Mouse (Mus musculus) layer of hippocampus, adult 18-20 months (tissue): ENCODE measurements around the gene Bdkrb1. TPM values are rescaled to one million over a fixed set of nuclear protein-coding genes. Genes with fewer than 3 reads are reported as not detected.
A peak's percentile ranks its signal among the peaks of the same experiment; 100 is the strongest.

ENCODE experiments used
- DNase-seq, 2 experiments: peaks; one replicate each; pipeline ENCODE4 v3.0.0; 2022; ENCODE audit warnings: low spot score in 2 of 2
- long read RNA-seq: library from polyadenylated mRNA; stranded (forward); transcript quantifications from one replicate; pipeline ENCODE4 v2.0.0, GENCODE M21; 2021
- total RNA-seq, 2 experiments: library from RNA; stranded (reverse); gene quantifications; 2 replicates each; pipeline ENCODE4 v1.2.3; 2021

Bdkrb1 gene
- total RNA-seq = not detected
- long read RNA-seq = 0 reads

DNA sequence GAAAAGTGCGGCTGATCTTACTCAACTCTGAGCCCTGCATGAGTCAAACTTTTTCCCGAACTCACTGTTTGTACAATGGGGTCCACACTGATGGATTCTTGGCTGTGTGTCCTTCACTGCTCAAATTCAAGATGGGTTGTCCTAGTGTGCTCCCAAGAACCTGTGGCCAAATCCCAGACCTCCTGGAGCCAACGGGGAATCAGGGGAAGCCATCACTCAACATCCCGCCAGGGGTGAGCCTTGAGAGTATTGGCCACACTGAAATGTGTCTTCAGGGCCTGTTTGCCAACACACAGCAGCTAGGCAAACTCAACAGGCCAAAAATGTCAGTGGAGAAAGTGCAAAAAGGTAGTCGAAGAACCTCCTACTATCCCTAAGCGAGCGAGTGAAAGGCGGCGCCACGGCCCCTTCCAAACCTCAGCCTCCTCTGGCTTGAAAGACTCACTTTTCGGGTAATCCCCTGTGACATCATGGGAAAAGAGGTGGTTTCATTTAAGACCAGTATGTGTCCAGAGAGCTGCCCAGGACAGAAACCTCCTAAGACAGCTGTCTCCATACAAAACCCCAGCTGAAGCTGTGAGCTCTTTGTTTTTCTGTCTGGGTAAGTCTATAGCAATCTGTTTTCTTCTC, at the start of gene Bdkrb1:
Gene Bdkrb1 (plus strand): TSS at position 505 of the 630 bp plus-strand sequence.
- no peak for DNase-seq

DNA sequence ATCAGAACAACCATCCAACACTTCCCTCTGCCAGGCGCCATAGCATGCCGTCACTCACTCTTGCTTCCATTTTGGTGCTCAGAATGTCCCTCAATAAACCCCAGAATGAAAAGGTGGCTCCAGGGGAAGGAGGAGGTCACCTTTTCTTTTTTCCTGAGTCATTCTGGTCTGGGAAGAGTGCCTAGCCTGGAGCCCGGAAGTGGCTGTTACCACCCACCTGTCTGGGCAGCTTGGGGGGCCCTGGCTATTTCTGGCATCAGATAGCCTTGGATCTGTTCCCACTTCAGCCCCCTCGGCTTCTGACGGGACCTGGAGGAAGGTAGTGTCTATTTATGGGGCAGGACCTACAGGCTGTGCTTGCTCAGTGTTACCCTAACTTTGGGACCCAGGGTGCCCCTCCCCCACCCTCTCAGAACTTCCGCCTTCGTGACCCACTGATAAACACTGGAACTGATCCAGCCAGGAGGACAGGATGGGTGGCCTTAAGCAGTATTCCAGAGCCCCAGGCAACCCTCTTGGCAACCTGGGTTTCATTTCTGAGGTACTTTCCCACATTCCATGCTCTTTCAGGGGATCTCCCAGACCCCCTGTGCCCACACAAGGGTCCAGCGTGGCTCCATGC, 48.6 kb upstream of the Bdkrb1 start:
- no peak for DNase-seq

GRCm38 (mm10) chr12:105555172-105555571, 47.7 kb upstream of the Bdkrb1 start:
- no peak for DNase-seq

DNA sequence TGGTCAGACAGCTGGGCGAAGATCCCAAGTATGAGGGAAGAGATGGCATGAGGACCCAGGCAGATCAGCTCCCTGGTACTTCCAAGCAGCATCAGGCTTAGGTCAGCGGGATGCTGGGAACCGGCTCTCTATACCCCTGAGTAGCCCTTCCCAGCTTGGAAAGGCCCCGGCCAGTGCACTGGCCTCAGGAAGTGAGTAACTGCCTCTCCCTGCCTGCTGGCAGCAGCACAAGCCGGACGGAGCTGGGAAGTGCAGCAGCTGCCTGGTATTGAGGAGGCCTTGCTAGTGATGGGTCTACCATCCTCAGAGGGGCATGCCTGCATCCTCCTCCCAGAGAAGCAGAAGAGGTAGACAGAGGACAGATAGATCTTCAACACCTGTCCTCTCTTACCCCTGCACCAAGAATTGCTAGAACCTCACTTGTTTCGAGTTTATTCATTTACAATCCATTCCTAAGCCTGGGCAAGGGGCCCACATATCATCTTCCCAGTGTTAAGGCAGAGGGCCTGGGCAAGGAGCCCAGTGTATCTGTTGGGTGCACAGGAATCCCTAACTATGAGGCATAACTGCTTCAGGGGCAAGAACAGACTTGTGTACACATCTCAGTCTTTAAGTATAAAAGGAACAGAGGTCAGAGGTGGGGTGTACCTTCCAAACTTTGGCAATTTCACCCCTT, 45.5 kb upstream of the Bdkrb1 start:
- no peak for DNase-seq

GRCm38 (mm10) chr12:105561007-105561534, 41.8 kb upstream of the Bdkrb1 start:
- DNase-seq = peak in 1 of 2 experiments; percentile 59

DNA sequence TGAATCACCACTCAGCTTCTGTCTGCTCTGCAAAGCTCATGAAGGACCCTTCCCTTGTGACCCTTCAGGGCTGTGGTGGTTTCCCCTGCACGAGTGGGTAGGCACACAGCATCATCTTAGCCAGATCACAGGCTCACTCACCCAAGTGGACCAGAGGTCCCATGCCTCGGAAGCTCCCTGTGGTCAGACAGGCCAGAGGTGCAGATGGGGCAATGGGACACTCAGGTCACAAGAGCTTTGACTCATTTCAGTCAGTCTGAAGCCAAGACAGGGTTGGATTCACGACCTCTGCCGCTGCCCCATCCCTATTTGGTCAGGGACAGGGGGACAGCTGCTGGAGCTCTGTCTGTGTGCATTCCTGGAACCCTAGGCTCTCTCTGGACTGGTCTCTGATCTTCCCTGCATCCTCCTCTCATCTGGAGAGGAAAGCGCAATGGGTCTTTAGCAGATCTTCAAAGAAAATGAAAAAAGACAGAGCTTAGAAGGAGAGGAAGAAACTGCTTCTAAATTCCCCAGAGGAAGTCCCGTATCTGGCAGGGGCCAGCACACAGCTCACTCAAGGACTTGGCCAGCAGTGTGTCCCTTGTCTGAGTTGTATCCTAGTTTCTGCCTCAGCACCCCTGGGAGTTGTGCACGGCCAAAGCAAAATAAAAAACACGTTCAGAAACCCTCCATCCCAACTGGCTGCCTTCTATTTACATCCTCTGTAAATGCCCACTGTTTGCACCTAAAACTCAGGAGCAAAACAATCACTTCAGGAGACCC, 40.6 kb upstream of the Bdkrb1 start:
- DNase-seq = no peak

- no peak for DNase-seq
Measured at GRCm38 (mm10) chr12:105562936-105563680, 39.8 kb upstream of the Bdkrb1 start, which contains the start of gene Bdkrb2. Bdkrb2 (plus strand) TSS chr12:105563226.

- no peak for DNase-seq
Measured at GRCm38 (mm10) chr12:105563726-105564275, 39.1 kb upstream of the Bdkrb1 start.

- no peak for DNase-seq
Measured at GRCm38 (mm10) chr12:105565221-105565620, 37.7 kb upstream of the Bdkrb1 start.

- DNase-seq = no peak
Measured at GRCm38 (mm10) chr12:105571867-105572266, 31.0 kb upstream of the Bdkrb1 start.

DNA sequence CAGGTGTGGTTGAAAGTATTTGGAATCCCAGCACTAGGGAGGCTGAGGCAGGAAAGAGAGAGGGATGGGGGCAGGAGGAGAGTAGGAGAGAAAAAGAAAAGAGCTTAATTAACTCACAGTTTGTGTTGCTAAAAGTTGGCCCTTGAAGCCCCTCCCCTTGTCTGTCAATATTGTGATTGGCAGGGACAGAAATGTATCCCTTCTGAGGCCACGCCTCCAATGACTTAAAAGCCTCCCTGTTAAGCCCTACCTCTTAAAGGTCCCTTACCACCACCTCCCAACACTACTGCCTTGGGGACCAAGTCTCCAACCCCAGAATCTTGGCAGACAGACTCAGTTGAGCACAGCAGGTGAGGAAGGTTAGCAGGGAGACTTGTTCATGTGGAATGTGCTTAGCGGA, 30.3 kb upstream of the Bdkrb1 start:
- no peak for DNase-seq

DNA sequence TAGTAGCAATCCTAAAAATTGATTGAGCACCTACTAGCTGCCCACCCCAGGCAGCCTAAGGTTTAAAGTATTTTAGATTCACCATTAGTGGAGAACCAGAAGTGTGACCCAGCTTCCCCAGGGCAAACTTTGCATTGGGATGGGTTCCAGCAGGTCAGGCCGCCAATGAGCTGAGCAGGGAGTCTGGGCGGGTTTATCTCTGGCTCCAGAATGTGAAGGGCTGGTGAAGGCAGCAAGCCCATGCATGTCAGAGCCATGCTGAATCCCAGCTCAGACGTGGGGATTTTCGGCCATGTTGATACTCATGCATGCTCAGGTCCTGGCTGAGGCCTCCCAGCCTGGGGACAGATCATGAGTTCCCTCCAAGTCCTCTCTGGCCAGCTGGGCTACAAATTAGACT, 28.5 kb upstream of the Bdkrb1 start:
- no peak for DNase-seq

GRCm38 (mm10) chr12:105580490-105580889, 22.4 kb upstream of the Bdkrb1 start:
- DNase-seq = no peak

GRCm38 (mm10) chr12:105582486-105582885, 20.4 kb upstream of the Bdkrb1 start:
- no peak for DNase-seq

- DNase-seq = no peak
Measured at GRCm38 (mm10) chr12:105583484-105583883, 19.4 kb upstream of the Bdkrb1 start.

DNA sequence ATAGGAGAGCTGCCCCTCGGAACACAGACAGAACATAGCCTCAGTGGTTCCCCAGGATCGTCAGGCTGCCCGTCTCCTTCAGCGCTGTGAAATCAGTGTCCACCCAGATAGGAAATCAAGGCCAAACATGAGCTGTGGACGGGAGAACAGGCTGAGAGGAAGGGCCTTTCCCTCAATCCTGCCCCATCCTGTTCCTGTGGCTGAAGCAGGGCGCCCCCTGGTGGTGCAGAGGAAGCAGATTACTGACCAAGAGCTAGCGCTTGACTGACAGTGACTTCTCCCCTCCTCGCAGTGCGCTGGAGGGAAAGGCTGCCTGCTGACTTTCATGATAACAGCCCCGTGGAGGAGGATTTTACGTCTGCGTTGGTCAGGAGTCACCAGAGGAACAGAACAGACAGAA, 18.0 kb upstream of the Bdkrb1 start:
- DNase-seq = peak; percentile 34 to 80

DNA sequence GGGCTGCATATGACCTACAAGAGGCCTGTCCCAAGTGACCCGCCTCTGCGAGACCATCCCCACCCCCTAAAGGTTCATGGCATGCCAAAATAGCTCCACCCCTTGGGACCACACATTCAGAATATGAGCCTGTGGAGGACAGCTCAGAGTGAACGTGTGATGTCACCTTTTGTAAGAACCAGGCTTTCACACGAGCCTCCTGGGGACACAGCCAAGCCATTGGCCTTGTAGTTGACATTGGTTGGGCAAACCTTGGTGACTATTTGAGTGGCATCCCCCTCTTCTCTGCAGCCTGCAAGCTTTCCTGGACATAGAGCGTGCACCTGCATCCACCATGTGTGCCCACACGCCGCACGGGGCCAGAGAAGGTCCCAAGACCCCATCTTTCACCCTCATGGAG, 15.4 kb upstream of the Bdkrb1 start:
- DNase-seq = no peak

GRCm38 (mm10) chr12:105590786-105591185, 12.1 kb upstream of the Bdkrb1 start:
- no peak for DNase-seq

GRCm38 (mm10) chr12:105592361-105592761, 10.5 kb upstream of the Bdkrb1 start:
- peak in 1 of 2 experiments; percentile 30 for DNase-seq

DNA sequence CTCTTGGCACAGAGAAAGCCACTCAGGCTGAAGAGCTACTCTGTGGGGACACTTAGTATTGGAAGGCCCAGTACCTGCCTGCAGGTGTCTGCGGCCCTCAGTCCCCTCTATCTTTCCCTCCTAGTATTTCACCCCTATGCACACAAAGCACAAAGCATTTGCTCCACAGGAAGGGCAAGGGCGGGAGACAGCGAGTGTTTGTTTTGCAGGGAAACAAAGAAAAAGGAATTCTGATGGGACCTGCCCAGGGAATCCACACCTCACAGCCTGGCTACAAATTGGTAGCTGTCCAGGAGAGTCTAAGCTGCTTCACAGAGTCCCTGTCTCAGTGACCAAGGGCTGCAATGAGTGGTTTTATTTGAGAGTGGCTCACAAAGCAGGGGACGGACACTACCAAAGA, 9.4 kb upstream of the Bdkrb1 start:
- DNase-seq = no peak
